Mouse (Mus musculus) hindbrain, embryonic 16.5 days (tissue): ENCODE measurements at regions not wholly inside any gene's neighbourhood (a gene's known extent, or its start where the extent isn't known, plus 50 kb on each side); places are given as distances from the start of the nearest gene placed in this dataset.

ENCODE experiments used
- ATAC-seq: fragments of 200-750 bp; cut with Nextera tagmentation; 2 replicates; pipeline ENCODE4 v1.8.0; 2017; ENCODE audit warnings: moderate TSS enrichment, moderate library complexity
- H3K27ac ChIP-seq: fragments of 300-500 bp; sonication (generic); 2 replicates; pipeline ENCODE4 v1.5.1; 2014; ENCODE audit warnings: low read depth, mild to moderate bottlenecking, control low read depth, low read length, moderate library complexity
- H3K27me3 ChIP-seq: fragments of 300-500 bp; sonication (generic); replicated peaks from 2 replicates; pipeline ENCODE4 v1.6.1; 2014; ENCODE audit warnings: low read length; ENCODE audit not compliant: control insufficient read depth, insufficient read depth
- H3K36me3 ChIP-seq: fragments of 300-500 bp; sonication (generic); 2 replicates; pipeline ENCODE4 v1.6.1; 2014; ENCODE audit warnings: mild to moderate bottlenecking, low read length, moderate library complexity, mixed read lengths; ENCODE audit not compliant: control insufficient read depth, insufficient read depth
- H3K4me1 ChIP-seq: fragments of 300-500 bp; sonication (generic); 2 replicates; pipeline ENCODE4 v1.6.1; 2014; ENCODE audit warnings: low read depth, low read length; ENCODE audit not compliant: control insufficient read depth, insufficient read depth
- H3K4me2 ChIP-seq: fragments of 300-500 bp; sonication (generic); 2 replicates; pipeline ENCODE4 v1.6.1; 2014; ENCODE audit warnings: mild to moderate bottlenecking, low read length, control low read depth, moderate library complexity
- H3K4me3 ChIP-seq: fragments of 300-500 bp; sonication (generic); 2 replicates; pipeline ENCODE4 v1.5.1; 2014; ENCODE audit warnings: mild to moderate bottlenecking, low read length, control low read depth, moderate library complexity
- H3K9ac ChIP-seq: fragments of 300-500 bp; sonication (generic); 2 replicates; pipeline ENCODE4 v1.6.1; 2014; ENCODE audit warnings: low read depth, mild to moderate bottlenecking, control low read depth, low read length, moderate library complexity
- H3K9me3 ChIP-seq: fragments of 300-500 bp; sonication (generic); 2 replicates; pipeline ENCODE4 v1.6.1; 2014; ENCODE audit warnings: mild to moderate bottlenecking, low read length, moderate library complexity; ENCODE audit not compliant: control insufficient read depth
- WGBS: fragments of 180-500 bp; shearing (Covaris S2); extraction: QIAGEN DNeasy Blood & Tissue Kit; methylation state at CpG from one replicate; pipeline ENCODE4 v1.1.7; 2014; 5-methylcytosine and 5-hydroxymethylcytosine counted together

DNA sequence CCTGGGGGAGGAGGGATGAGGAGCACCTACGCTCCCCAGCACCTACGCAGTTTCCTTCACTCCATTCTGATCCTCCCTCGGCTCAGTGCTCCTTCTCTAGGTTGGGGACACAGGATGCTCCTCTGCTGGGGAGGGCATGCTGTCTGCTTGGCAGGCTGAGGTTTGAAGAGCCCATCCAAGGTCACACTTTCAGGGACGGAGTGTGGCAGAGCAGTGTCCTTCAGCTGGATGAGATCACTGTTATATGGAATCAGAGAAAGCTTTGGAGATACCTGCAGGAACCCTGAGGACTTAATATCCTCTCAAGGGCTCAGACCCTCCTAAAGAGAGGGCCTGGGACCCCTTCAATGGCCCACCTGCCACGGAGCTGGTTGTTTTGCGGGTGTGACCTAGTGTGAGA is 60.5 kb downstream of the Klhdc7a start:
- Histone ChIP-seq H3K27me3 (no peaks in the 10 kb centered on the region), H3K9ac (no peak overlapping the region), H3K4me1 (peaks cover 7% of the 10 kb centered on the region), H3K4me2 (no peak overlapping the region), H3K36me3 (no peaks in the 10 kb centered on the region), H3K9me3 (no peaks in the 10 kb centered on the region), H3K4me3 (no peak overlapping the region), H3K27ac (no peak overlapping the region)
- 94% methylated on average over 6 of the region's 6 CpGs for WGBS
- ATAC-seq: no peak

DNA sequence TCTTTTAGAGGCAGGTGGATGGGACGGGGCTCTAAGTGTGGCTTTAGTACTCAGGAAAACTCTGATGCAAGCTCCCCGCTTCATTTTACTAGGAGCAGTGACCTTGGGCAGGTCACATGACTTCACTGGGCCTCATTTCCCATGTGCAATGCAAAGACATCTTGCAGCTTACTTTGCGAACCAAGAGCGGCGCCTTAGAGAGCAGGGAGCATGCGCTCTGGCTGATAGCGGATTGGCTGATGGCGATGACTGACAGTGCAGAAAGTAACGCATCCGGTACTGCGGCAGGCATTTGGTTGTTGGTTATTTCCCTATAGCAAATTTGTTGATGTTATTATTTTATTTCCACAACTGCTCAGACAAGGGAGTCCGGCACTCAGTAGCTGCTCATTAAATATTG is 61.6 kb downstream of the Klhdc7a start:
- 86% methylated on average over 12 of the region's 12 CpGs for WGBS
- H3K4me3 ChIP-seq: no peak overlapping the region
- H3K27ac ChIP-seq: no peak overlapping the region
- peaks cover 7% of the 10 kb centered on the region for H3K4me1 ChIP-seq
- ATAC-seq: no peak
- H3K4me2 ChIP-seq: no peak overlapping the region
- no peak overlapping the region for H3K9ac ChIP-seq
- H3K27me3 ChIP-seq: no peaks in the 10 kb centered on the region
- no peaks in the 10 kb centered on the region for H3K36me3 ChIP-seq
- H3K9me3 ChIP-seq: no peaks in the 10 kb centered on the region

DNA sequence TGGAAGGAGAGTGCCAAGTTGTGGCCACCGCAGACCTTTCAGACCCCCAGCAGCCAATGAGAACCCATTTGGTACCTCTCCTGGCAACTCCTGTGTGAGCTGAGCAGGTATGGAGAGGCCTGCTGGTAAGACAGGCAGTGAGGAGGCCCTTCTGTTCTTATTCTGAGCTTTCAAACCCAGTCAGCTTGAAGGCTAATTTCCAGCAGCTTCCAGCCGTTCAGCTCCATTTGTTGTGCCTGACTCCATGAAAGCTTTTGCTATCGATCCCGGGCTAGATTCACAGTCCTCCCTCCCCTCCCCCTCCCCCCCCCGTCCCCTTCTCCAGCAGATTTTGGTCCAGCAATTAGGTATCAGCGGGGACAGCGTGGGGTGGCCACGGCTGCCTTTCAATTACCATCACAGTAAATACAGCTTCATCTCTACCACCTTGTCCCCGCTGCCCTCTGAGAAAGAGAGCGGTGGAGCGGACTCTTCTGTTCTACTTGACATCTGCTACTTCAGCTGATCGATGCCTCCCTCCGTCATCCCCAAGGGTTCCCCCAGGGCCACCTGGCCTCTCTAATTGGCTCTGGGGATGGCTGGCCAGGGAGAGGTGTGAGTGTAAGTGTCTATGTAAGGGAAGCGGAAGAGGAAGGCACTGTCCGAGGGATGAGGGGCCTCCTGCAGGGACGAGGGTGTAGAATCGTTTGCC is 62.6 kb downstream of the Klhdc7a start:
- Histone ChIP-seq H3K4me1 (peaks cover 7% of the 10 kb centered on the region), H3K27me3 (no peaks in the 10 kb centered on the region), H3K36me3 (no peaks in the 10 kb centered on the region), H3K9me3 (no peaks in the 10 kb centered on the region), H3K9ac (no peak overlapping the region), H3K4me3 (no peak overlapping the region), H3K27ac (peak overlapping the region; percentile 37; the same call in 1 of the 2 replicates), H3K4me2 (no peak overlapping the region)
- no peak for ATAC-seq
- WGBS: 23% methylated on average over 17 of the region's 17 CpGs

DNA sequence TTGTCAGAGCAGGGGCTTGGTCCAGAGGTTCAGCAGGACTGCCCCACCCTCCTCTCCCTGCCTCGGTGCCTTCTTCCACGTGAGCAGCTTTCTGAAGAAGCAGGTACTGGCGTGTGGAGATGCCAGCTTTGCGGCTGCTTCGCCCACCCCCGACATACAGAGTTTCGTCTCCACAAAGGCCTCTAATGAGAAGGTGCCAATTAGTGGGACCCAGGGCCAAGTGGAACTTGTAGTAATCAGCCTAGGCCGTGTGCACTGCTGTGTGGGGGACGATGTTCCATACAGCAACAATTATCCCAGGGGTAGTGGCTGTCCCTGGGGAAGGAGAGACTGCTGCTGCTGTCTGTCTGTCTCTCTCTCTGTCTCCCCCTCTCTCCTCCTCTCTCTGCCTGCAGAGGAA is 66.6 kb upstream of the Pax7 start:
- no peak for ATAC-seq

DNA sequence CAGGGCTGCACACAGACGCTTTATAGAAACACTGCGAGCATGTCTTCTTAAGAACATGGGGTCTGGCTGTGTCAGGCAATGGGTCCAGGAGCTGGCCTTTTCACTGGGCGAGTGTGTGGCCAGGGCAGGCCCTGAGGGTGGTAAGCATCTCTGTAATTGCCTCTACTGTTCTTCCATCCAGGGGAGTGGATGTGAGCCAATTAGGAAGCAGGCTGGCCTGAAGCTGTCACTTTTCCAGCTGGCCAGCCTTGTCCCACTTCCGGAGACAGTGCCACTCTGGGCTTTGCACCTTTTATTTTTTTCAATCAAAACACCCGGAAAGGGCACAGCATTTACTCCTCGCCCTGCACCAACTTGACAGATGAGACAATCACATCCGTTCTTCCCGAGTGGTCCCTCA is 66.1 kb upstream of the Pax7 start:
- Histone ChIP-seq H3K27ac (no peak overlapping the region), H3K4me2 (no peak overlapping the region), H3K27me3 (no peaks in the 10 kb centered on the region), H3K4me3 (no peak overlapping the region), H3K9ac (no peak overlapping the region), H3K9me3 (0 out of 2 replicates have a peak, but pooled peaks cover 2% of the 10 kb centered on the region), H3K36me3 (no peaks in the 10 kb centered on the region), H3K4me1 (no peaks in the 10 kb centered on the region; the same call in 1 of the 2 replicates)
- WGBS: 52% methylated on average over 8 of the region's 8 CpGs
- ATAC-seq: no peak

More for the DNA sequence above, 66.6 kb upstream of the Pax7 start:
- no peak overlapping the region for H3K4me2 ChIP-seq
- H3K4me1 ChIP-seq: peaks cover under 1% of the 10 kb centered on the region
- no peaks in the 10 kb centered on the region for H3K27me3 ChIP-seq
- no peak overlapping the region for H3K27ac ChIP-seq
- no peak overlapping the region for H3K9ac ChIP-seq
- WGBS: 62% methylated on average over 9 of the region's 9 CpGs
- H3K4me3 ChIP-seq: no peak overlapping the region
- 0 out of 2 replicates have a peak, but pooled peaks cover 2% of the 10 kb centered on the region for H3K9me3 ChIP-seq
- no peaks in the 10 kb centered on the region for H3K36me3 ChIP-seq

DNA sequence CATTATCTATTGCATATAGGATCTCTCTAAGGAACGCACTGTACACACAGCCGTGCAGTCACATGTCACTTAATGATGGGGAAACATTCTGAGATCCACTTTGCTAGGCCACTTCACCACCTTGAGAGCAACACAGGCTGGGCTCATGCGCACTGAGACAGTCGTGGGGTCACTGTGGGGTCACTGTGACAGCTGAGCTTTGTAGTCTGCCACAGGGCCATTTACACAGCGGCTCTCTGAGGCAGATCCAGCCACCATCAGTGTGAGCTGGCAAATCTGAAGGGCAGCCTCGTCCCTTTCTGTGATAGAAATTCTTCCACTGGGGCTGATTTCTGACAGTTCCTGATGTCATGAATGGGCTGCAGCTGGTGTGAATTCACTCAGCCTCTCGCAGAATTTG is 59.4 kb upstream of the Pax7 start:
- H3K27ac ChIP-seq: no peak overlapping the region
- 0 out of 2 replicates have a peak, but pooled peaks cover 2% of the 10 kb centered on the region for H3K9me3 ChIP-seq
- no peak for ATAC-seq
- H3K4me2 ChIP-seq: no peak overlapping the region
- no peaks in the 10 kb centered on the region; the same call in 1 of the 2 replicates for H3K4me1 ChIP-seq
- WGBS: 54% methylated on average over 7 of the region's 7 CpGs
- H3K4me3 ChIP-seq: no peak overlapping the region
- no peak overlapping the region for H3K9ac ChIP-seq
- H3K36me3 ChIP-seq: no peaks in the 10 kb centered on the region
- no peaks in the 10 kb centered on the region for H3K27me3 ChIP-seq

DNA sequence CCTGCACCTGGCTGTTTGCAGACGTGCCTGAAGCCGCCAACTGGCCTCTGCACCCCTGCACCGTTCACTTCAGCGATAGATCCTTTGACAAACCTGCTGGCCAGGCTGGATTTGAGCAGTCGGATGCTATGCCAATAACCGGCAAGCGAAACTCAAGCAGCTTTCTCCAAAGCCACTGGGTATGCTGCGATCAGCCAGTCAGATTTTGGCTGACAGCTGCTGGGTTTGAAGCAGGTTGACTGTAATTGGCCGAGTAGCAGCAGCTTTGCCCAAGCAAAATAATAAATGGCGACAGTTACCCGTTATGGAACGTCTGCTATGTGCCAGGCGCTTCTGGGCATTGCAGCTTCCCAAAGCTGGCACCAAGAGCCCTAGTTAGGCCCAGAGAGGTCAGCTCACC is 55.7 kb upstream of the Pax7 start:
- 70% methylated on average over 13 of the region's 13 CpGs for WGBS
- Histone ChIP-seq H3K4me2 (no peak overlapping the region), H3K9me3 (no peaks in the 10 kb centered on the region), H3K36me3 (no peaks in the 10 kb centered on the region), H3K27me3 (no peaks in the 10 kb centered on the region), H3K4me1 (no peaks in the 10 kb centered on the region; the same call in 1 of the 2 replicates), H3K4me3 (no peak overlapping the region), H3K27ac (no peak overlapping the region), H3K9ac (no peak overlapping the region)
- no peak for ATAC-seq
